Mouse (Mus musculus) neural tube, embryonic 14.5 days (tissue): ENCODE results near the gene Rnf166. TPM values are rescaled to one million over a fixed set of nuclear protein-coding genes. Genes with fewer than 3 reads are reported as not detected.

Experiments used
- ATAC-seq: fragments of 200-750 bp; cut with Nextera tagmentation; 2 replicates; pipeline ENCODE4 v1.8.0; 2017; ENCODE audit warnings: low read depth, mild to moderate bottlenecking, moderate TSS enrichment, moderate library complexity
- H3K27ac ChIP-seq: fragments of 300-500 bp; sonication (generic); 2 replicates; pipeline ENCODE4 v1.5.1; 2014; ENCODE audit warnings: low read depth, mild to moderate bottlenecking, control low read depth, low read length, moderate library complexity, mixed read lengths
- H3K27me3 ChIP-seq: fragments of 300-500 bp; sonication (generic); 2 replicates; pipeline ENCODE4 v1.6.1; 2014; ENCODE audit warnings: low read length; ENCODE audit not compliant: control insufficient read depth, insufficient read depth
- H3K36me3 ChIP-seq: fragments of 300-500 bp; sonication (generic); 2 replicates; pipeline ENCODE4 v1.6.1; 2014; ENCODE audit warnings: low read length, mixed read lengths; ENCODE audit not compliant: control insufficient read depth, insufficient read depth
- H3K4me1 ChIP-seq: fragments of 300-500 bp; sonication (generic); 2 replicates; pipeline ENCODE4 v1.6.1; 2014; ENCODE audit warnings: low read length; ENCODE audit not compliant: control insufficient read depth, insufficient read depth
- H3K4me2 ChIP-seq: fragments of 300-500 bp; sonication (generic); 2 replicates; pipeline ENCODE4 v1.6.1; 2014; ENCODE audit warnings: mild to moderate bottlenecking, low read depth, low read length, control low read depth
- H3K4me3 ChIP-seq: fragments of 300-500 bp; sonication (generic); 2 replicates; pipeline ENCODE4 v1.5.1; 2014; ENCODE audit warnings: low read depth, low read length, control low read depth, mixed read lengths
- H3K9ac ChIP-seq: fragments of 300-500 bp; sonication (generic); replicated peaks from 2 replicates; pipeline ENCODE4 v1.6.1; 2014; ENCODE audit warnings: low read depth, mild to moderate bottlenecking, control low read depth, low read length, mixed read lengths
- H3K9me3 ChIP-seq: fragments of 300-500 bp; sonication (generic); 2 replicates; pipeline ENCODE4 v1.6.1; 2016; ENCODE audit warnings: low read length; ENCODE audit not compliant: control insufficient read depth
- WGBS: fragments of 180-500 bp; shearing (Covaris S2); extraction: QIAGEN DNeasy Blood & Tissue Kit; methylation state at CpG from one replicate; pipeline ENCODE4 v1.1.7; 2014; 5-methylcytosine and 5-hydroxymethylcytosine counted together
- polyA plus RNA-seq: library from polyadenylated mRNA; unstranded; fragments of >200 nt; fragmentation: Nextera tagmentation; extraction: Ambion mirVana; gene quantifications from 2 replicates; pipeline ENCODE4 v1.2.1, GENCODE M21; 2014

Gene Rnf166
- polyA plus RNA-seq, 1 experiment from 2014 or later: 28.5 TPM

- Histone ChIP-seq H3K4me1 (peaks cover 22% of the 10 kb centered on the region), H3K27ac (peak overlapping the region; percentile 97; the same call in 1 of the 2 replicates), H3K4me2 (peak overlapping the region; percentile 54), H3K4me3 (no peak overlapping the region; the same call in 1 of the 2 replicates), H3K36me3 (no peaks in the 10 kb centered on the region), H3K9ac (0 out of 2 replicates have a peak overlapping the region, but pooled peaks have one; percentile 86), H3K9me3 (no peaks in the 10 kb centered on the region), H3K27me3 (no peaks in the 10 kb centered on the region)
- 76% methylated on average over 3 of the region's 3 CpGs for WGBS
- ATAC-seq: no peak
These were observed 30.7 kb downstream of the Rnf166 start for GRCm38 (mm10) chr8:122445203-122445602.

- 11% methylated on average over 19 of the region's 19 CpGs for WGBS
- no peaks in the 10 kb centered on the region for H3K27me3 ChIP-seq
- H3K36me3 ChIP-seq: peaks cover 4% of the 10 kb centered on the region; the same call in 1 of the 2 replicates
- H3K4me1 ChIP-seq: peaks cover 22% of the 10 kb centered on the region
- peak; percentile 39; the same call in 1 of the 2 replicates for ATAC-seq
- H3K9me3 ChIP-seq: no peaks in the 10 kb centered on the region
- peak overlapping the region; percentile 86 for H3K9ac ChIP-seq
- H3K27ac ChIP-seq: peak overlapping the region; percentile 97
- H3K4me3 ChIP-seq: peak overlapping the region; percentile 68
- peak overlapping the region; percentile 54 for H3K4me2 ChIP-seq
These were observed 31.7 kb downstream of the Rnf166 start for GRCm38 (mm10) chr8:122444058-122444748.

DNA sequence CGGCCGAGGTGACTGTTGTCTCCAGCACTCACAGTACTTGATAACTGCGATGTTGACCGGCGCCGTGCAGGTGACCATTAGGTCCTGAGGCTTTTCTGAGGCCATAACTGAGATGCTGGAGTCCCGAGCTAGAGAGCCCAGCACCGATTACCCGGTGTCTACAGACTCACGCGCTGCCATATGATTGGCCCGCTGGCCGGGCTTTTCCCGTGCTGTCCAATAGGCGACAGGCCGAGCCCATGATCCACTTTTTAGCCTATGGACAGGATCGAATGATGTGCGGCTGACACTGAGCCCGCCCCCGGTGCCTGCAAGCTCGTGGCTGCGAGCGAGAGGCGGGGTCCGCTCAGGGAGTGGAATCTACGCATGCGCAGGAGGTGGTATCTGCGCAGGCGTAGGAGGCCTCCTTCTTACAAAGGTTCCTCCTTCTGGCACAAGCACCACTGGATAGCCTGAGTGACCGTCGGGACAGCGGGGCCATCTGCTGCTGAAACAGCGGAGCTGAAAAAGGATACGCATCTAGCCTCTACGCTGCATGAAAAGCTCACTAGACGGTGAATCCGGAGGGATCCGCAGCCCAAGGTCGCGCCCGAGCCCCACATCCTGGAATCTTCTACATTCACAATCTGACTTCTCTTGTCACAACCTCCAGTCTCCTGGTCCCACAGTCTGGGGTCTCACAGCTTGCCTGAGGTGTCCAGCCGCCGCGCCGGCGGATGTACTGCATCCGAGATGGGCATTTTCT, 32.4 kb downstream of the Rnf166 start, which contains the start of gene Mvd:
Mvd (minus strand) TSS at position 161 of the 745 bp plus-strand sequence.
- peak; percentile 99 for ATAC-seq
- Histone ChIP-seq H3K9me3 (no peaks in the 10 kb centered on the region), H3K27ac (peak within 1 kb of the TSS; percentile 97), H3K36me3 (peaks cover 4% of the 10 kb centered on the region; the same call in 1 of the 2 replicates), H3K27me3 (no peaks in the 10 kb centered on the region), H3K4me1 (peaks cover 22% of the 10 kb centered on the region), H3K4me2 (peak within 1 kb of the TSS; percentile 87), H3K4me3 (peak within 1 kb of the TSS; percentile 68), H3K9ac (peak within 1 kb of the TSS; percentile 86)
- under 1% methylated on average over 47 of the region's 47 CpGs for WGBS

- Histone ChIP-seq H3K27me3 (no peaks in the 10 kb centered on the region), H3K36me3 (peaks cover 4% of the 10 kb centered on the region; the same call in 1 of the 2 replicates), H3K27ac (peak overlapping the region; percentile 85), H3K9me3 (no peaks in the 10 kb centered on the region), H3K4me3 (peak overlapping the region; percentile 68), H3K9ac (peak overlapping the region; percentile 86), H3K4me1 (peaks cover 22% of the 10 kb centered on the region), H3K4me2 (peak overlapping the region; percentile 87)
- peak; percentile 31 for ATAC-seq
- WGBS: 0% methylated on average over 11 of the region's 12 CpGs
These were observed 33.1 kb downstream of the Rnf166 start for GRCm38 (mm10) chr8:122442781-122443180.

GRCm38 (mm10) chr8:122442356-122442755, 33.5 kb downstream of the Rnf166 start:
- 7% methylated on average over 7 of the region's 7 CpGs for WGBS
- Histone ChIP-seq H3K27ac (peak overlapping the region; percentile 85; the same call in 1 of the 2 replicates), H3K4me2 (peak overlapping the region; percentile 87), H3K9ac (peak overlapping the region; percentile 86), H3K36me3 (peaks cover 4% of the 10 kb centered on the region; the same call in 1 of the 2 replicates), H3K9me3 (no peaks in the 10 kb centered on the region), H3K27me3 (no peaks in the 10 kb centered on the region), H3K4me1 (peaks cover 22% of the 10 kb centered on the region), H3K4me3 (peak overlapping the region; percentile 68)
- no peak for ATAC-seq

DNA sequence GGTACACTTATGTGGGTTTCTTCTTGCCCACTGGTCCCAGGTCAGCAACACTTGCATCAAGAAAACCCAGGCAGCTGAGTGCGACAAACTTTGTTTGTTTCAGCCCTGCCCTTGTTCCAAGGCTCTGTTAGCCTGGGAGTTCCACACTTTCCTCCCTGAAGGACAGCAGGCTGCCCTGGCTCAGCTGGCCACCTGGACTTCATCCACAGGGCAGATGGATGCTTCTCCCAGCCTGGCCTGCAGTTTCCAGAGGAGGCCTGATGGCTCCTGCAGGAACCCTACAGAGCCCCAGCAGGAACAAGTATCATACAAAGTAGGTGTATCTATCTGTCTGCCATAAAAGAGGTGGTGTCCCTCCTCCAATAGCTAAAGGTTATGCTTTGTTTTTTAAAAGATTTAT, 34.5 kb downstream of the Rnf166 start:
- no peak overlapping the region for H3K27ac ChIP-seq
- no peaks in the 10 kb centered on the region for H3K9me3 ChIP-seq
- H3K4me2 ChIP-seq: no peak overlapping the region
- peaks cover 22% of the 10 kb centered on the region for H3K4me1 ChIP-seq
- no peaks in the 10 kb centered on the region for H3K27me3 ChIP-seq
- H3K36me3 ChIP-seq: peaks cover 5% of the 10 kb centered on the region; the same call in 1 of the 2 replicates
- no peak overlapping the region for H3K9ac ChIP-seq
- 92% methylated on average over 1 of the region's 1 CpGs for WGBS
- H3K4me3 ChIP-seq: no peak overlapping the region
- no peak for ATAC-seq

DNA sequence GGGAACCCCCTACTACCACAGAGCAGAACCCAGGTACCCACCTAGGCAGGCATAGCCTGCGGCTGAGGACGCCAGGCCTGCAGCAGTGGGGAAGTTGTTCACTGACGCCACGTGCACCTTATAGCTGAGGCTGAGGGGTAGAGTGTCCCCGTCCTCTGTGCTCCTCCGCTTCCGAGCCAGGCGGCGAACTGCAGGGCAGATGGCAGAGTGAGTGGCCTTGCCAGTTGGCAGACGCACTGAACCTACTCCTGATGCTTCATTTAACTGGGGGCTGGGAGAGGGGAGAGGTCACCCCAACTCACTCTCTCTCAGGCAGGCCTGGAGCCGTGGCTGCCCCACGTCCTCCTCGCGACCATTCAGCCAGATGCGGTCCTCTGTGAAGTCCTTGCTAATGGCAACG, 36.5 kb downstream of the Rnf166 start:
- no peak overlapping the region for H3K4me3 ChIP-seq

DNA sequence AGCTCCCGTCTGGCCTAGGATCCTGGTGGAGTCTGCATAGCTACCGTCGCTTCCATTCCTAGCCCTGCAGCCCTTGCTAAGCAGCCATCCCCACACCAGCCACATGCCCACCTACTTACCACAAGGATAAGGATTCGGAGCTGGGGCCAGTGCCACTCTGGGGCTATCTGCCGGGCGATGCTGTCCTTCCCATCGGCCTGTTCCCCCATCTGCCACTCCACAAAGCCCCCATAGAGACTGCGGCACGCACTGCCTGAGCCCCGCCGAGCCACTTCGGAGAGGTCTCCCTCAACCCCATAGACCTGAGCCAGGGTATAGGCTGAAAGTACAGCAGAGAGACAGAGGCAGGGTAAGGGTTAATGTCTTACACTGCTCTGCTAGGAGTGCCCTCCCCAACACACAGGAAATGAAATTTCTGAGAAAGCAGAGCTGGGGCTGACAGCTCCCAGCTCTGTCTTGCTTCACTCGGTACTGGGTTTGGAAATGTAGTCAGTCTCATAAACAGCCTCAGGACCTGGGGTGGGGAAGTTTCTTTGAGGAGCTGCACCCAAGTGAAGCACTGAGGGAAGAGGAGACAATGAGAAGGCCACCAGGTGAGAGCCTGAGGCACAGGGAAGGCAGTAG, 38.0 kb downstream of the Rnf166 start:
- Histone ChIP-seq H3K36me3 (peaks cover 26% of the 10 kb centered on the region), H3K27ac (no peak overlapping the region), H3K4me3 (no peak overlapping the region), H3K27me3 (no peaks in the 10 kb centered on the region), H3K9ac (no peak overlapping the region), H3K4me2 (no peak overlapping the region), H3K9me3 (no peaks in the 10 kb centered on the region), H3K4me1 (peaks cover 9% of the 10 kb centered on the region; the same call in 1 of the 2 replicates)
- no peak for ATAC-seq
- WGBS: 91% methylated on average over 13 of the region's 13 CpGs

More for the DNA sequence above, 36.5 kb downstream of the Rnf166 start:
- Histone ChIP-seq H3K9me3 (no peaks in the 10 kb centered on the region), H3K4me1 (peaks cover 9% of the 10 kb centered on the region; the same call in 1 of the 2 replicates), H3K27me3 (no peaks in the 10 kb centered on the region), H3K9ac (no peak overlapping the region), H3K27ac (no peak overlapping the region), H3K4me2 (no peak overlapping the region), H3K36me3 (peaks cover 15% of the 10 kb centered on the region)
- WGBS: 94% methylated on average over 16 of the region's 16 CpGs
- no peak for ATAC-seq
